Mouse (Mus musculus): ENCODE measurements at regions not wholly inside any gene's neighbourhood (a gene's known extent, or its start where the extent isn't known, plus 50 kb on each side); places are given as distances from the start of the nearest gene placed in this dataset.

DNA sequence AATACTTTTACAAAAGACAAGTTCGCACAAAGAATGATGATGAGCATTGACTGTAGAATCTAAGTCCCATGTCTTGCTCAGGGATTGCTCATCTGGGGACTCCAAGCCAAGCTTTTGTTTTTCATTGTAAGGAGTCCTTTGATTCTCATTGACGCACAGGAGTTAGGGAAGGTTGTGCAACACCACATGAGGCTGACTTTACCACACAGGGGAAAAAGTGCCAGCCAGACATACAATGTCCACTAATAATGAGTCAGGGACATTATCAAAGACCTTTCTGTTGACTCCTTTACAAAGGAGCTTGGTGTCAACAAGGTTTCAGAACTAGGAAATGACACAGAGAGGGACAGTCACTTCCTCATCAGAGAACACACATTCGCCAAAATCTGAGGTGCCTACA is 200.1 kb downstream of the Gm11361 start:
- no peak for TF ChIP-seq CTCF (IDR thresholded peaks at IDR 0.05; ENCODE audit: low read depth, low read length)
- TF ChIP-seq POLR2A (IDR thresholded peaks at IDR 0.05; ENCODE audit: extremely low read depth, insufficient read depth, low read length), result no peak
